Mouse (Mus musculus) ES-E14 (cell line): ENCODE measurements around the gene Kdsr. TPM values are rescaled to one million over a fixed set of nuclear protein-coding genes. Genes with fewer than 3 reads are reported as not detected.

Experiments used
- DNase-seq: peaks from one replicate; pipeline ENCODE4 v3.0.0-alpha.2; 2013; ENCODE audit warnings: low read depth, low spot score
- H3K27ac ChIP-seq: 2 replicates; pipeline ENCODE4 v1.5.1; 2012; ENCODE audit warnings: low read depth, mild to moderate bottlenecking, low read length, moderate library complexity, mixed read lengths; ENCODE audit not compliant: poor library complexity, insufficient read depth, severe bottlenecking
- H3K36me3 ChIP-seq: 2 replicates; pipeline ENCODE4 v1.6.1; 2012; ENCODE audit warnings: mild to moderate bottlenecking, low read length, moderate library complexity, mixed read lengths; ENCODE audit not compliant: control insufficient read depth, poor library complexity, insufficient read depth, severe bottlenecking
- H3K4me1 ChIP-seq, 2 experiments: fragments of 150-350 bp in 1 of 2; sonication (generic) in 1 of 2; 2 replicates each; pipeline ENCODE4 v1.6.1; 2012; ENCODE audit warnings: low read length in 2 of 2, mild to moderate bottlenecking in 1 of 2, mixed read lengths in 1 of 2; ENCODE audit not compliant: control insufficient read depth in 2 of 2, insufficient read depth in 2 of 2, poor library complexity in 1 of 2
- H3K4me3 ChIP-seq, 2 experiments: fragments of 150-350 bp in 1 of 2; sonication (generic) in 1 of 2; 2 replicates each; pipeline ENCODE4 v1.5.1; 2012; ENCODE audit warnings: low read length in 2 of 2, low read depth in 1 of 2, mild to moderate bottlenecking in 1 of 2, mixed read lengths in 1 of 2; ENCODE audit not compliant: insufficient read depth in 1 of 2, poor library complexity in 1 of 2, severe bottlenecking in 1 of 2
- H3K9ac ChIP-seq: 2 replicates; pipeline ENCODE4 v1.6.1; 2012; ENCODE audit warnings: low read depth, mild to moderate bottlenecking, low read length, mixed read lengths; ENCODE audit not compliant: poor library complexity, insufficient read depth, severe bottlenecking
- H3K9me3 ChIP-seq: fragments of 150-350 bp; sonication (generic); 2 replicates; pipeline ENCODE4 v1.6.1; 2012; ENCODE audit warnings: low read depth, mild to moderate bottlenecking, low read length; ENCODE audit not compliant: control insufficient read depth, insufficient read depth
- CHD2 ChIP-seq: IDR thresholded peaks from 2 replicates; pipeline ENCODE4 v1.6.1; 2014; ENCODE audit warnings: mild to moderate bottlenecking, low read depth, low read length, inconsistent platforms
- HCFC1 ChIP-seq: IDR thresholded peaks from 2 replicates; pipeline ENCODE4 v1.6.1; 2012; ENCODE audit warnings: low read length, inconsistent platforms, borderline replicate concordance; ENCODE audit not compliant: insufficient read depth
- MAFK ChIP-seq: IDR thresholded peaks from 2 replicates; pipeline ENCODE4 v1.6.1; 2014; ENCODE audit warnings: mild to moderate bottlenecking, low read depth, low read length, inconsistent platforms; ENCODE audit not compliant: insufficient read depth
- ZC3H11A ChIP-seq: IDR thresholded peaks from 2 replicates; pipeline ENCODE4 v1.6.1; 2012; ENCODE audit warnings: low read depth, mild to moderate bottlenecking, inconsistent platforms, low read length, borderline replicate concordance
- ZNF384 ChIP-seq: IDR thresholded peaks from 2 replicates; pipeline ENCODE4 v1.6.1; 2012; ENCODE audit warnings: low read depth, low read length, inconsistent platforms
- in situ Hi-C, 2 experiments: fragments of 600-800 bp; cut with MboI; formaldehyde crosslinking; loops; one replicate each; pipeline ENCODE4 v1.15.1; 2025; ENCODE audit warnings: low sequenced_read_pairs in 2 of 2, inconsistent platforms in 1 of 2; ENCODE audit not compliant: unreplicated experiment in 2 of 2
- total RNA-seq: library from RNA; depleted of rRNA; stranded (reverse); fragments of 300-350 nt; gene quantifications from 2 replicates; pipeline ENCODE4 v1.2.3, GENCODE M21; 2012

Kdsr gene
- total RNA-seq, 1 experiment, result 29.9 TPM

DNA sequence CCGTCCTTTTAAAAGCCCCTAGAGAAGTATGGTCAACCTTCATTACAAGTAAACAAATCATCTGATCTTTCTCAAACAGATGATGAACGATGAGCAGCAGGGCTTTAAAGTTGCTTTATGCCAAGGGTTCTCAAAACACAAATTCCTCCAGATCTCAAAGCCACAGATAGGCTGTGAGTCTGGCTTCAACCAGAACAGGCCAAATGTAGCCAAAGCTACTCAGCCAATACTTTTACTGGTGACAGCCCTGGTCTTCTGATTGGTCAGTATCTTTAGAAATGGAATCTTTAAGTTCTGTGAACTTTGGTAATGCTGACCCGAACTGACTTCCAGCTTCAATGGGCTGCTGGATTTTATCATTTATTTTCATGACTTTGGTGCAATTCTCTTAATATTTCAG is 56.3 kb downstream of the Kdsr start:
- Histone ChIP-seq H3K27ac (no peak overlapping the region), H3K9me3 (no peaks in the 10 kb centered on the region), H3K9ac (no peak overlapping the region), H3K36me3 (no peaks in the 10 kb centered on the region), H3K4me1 (no peaks in the 10 kb centered on the region), H3K4me3 (no peak overlapping the region)
- no peak for DNase-seq
- in situ Hi-C loops, result loop anchor here in 1 of 2 experiments (10.0 kb wide), 1 partner anchor 278 kb away; no protein-coding TSS in a partner anchor
- TF ChIP-seq MAFK, result no peak
- TF ChIP-seq HCFC1, result no peak
- TF ChIP-seq ZC3H11A, result no peak
- no peak for TF ChIP-seq CHD2
- no peak for TF ChIP-seq ZNF384

DNA sequence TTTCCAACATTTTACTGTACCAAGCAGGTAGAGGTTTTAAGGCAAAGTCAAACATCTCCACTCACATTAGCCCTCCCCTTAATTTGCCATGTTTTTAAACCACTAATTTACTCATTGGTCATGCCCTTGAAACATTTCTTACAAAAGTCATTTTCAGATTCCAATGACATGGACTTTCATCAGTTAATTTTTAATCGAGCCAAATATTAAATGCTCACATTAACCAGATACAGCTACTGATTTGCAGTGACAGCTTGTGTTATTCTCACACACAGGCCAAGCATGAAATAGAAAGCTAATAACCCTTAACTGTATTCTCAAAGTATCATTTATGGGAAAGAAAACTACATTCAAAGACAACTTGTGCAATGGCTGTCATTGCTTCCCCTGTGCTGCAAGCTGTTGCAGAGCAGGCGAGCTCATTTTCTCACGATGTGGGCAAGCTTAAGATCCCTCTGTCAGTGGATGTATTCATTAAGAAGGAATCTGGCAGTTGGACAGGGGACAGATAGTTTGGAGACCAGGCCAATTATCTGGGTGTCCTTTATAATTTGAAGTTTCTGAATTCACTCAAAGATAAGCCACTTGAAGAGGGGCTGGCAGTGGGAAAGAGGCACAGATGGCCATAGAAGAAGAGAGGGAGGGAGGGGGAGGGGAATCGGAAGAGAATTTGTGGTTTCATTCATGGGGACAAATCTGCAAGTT is 56.9 kb downstream of the Kdsr start:
- H3K9me3 ChIP-seq, result no peaks in the 10 kb centered on the region
- in situ Hi-C loops, result loop anchor here in 1 of 2 experiments (10.0 kb wide), 1 partner anchor 278 kb away; no protein-coding TSS in a partner anchor
- H3K27ac ChIP-seq, result no peak overlapping the region
- no peak overlapping the region for H3K9ac ChIP-seq
- DNase-seq, result no peak
- H3K36me3 ChIP-seq, result no peaks in the 10 kb centered on the region
- H3K4me3 ChIP-seq, result no peak overlapping the region
- no peaks in the 10 kb centered on the region for H3K4me1 ChIP-seq
- TF ChIP-seq CHD2 (no peak), HCFC1 (no peak), ZC3H11A (no peak), ZNF384 (no peak), MAFK (no peak)

- H3K4me1 ChIP-seq, result no peaks in the 10 kb centered on the region
- H3K9me3 ChIP-seq, result no peaks in the 10 kb centered on the region
- no peak overlapping the region for H3K27ac ChIP-seq
- in situ Hi-C loops, result loop anchor here in 1 of 2 experiments (10.0 kb wide), 1 partner anchor 276 kb away; no protein-coding TSS in a partner anchor
- H3K9ac ChIP-seq, result no peak overlapping the region
- no peak overlapping the region for H3K4me3 ChIP-seq
- no peaks in the 10 kb centered on the region for H3K36me3 ChIP-seq
- TF ChIP-seq MAFK, result no peak
- TF ChIP-seq CHD2, result no peak
- no peak for DNase-seq
Measured at GRCm38 (mm10) chr1:106700520-106701114, 58.9 kb downstream of the Kdsr start.

DNA sequence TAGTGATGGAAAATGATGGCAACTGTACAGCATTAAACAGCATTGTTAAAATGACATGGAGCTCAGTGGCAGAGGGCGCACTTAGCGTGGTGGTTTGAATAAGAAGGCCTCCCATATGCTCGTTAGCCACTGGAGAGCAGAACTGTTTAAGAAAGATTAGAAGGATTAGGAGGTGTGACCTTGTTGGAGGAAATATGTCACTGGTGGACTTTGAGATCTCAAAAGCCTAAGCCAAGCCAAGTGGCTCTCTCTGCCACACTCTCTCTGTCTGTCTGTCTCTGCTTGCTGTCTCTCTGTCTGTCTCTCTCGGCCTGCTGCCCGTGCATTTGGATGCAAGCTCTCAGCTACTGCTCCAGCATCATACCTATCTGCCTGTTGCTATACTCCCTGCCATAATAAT is 63.1 kb downstream of the Kdsr start:
- no peak for DNase-seq
- H3K36me3 ChIP-seq, result no peaks in the 10 kb centered on the region
- TF ChIP-seq MAFK, result no peak
- no peak for TF ChIP-seq HCFC1
- TF ChIP-seq ZC3H11A, result no peak
- no peak for TF ChIP-seq CHD2
- TF ChIP-seq ZNF384, result no peak
- H3K4me1 ChIP-seq, result no peaks in the 10 kb centered on the region
- no peak overlapping the region for H3K4me3 ChIP-seq
- H3K9ac ChIP-seq, result no peak overlapping the region
- H3K27ac ChIP-seq, result no peak overlapping the region
- in situ Hi-C loops, result no loop called here
- no peaks in the 10 kb centered on the region for H3K9me3 ChIP-seq
